Mouse (Mus musculus): ENCODE measurements around the gene Amh. TPM values are rescaled to one million over a fixed set of nuclear protein-coding genes. Genes with fewer than 3 reads are reported as not detected.

Amh gene
- polyA plus RNA-seq (2012; rRNA removed): 1.3 and 2.3 TPM in 2 replicates

DNA sequence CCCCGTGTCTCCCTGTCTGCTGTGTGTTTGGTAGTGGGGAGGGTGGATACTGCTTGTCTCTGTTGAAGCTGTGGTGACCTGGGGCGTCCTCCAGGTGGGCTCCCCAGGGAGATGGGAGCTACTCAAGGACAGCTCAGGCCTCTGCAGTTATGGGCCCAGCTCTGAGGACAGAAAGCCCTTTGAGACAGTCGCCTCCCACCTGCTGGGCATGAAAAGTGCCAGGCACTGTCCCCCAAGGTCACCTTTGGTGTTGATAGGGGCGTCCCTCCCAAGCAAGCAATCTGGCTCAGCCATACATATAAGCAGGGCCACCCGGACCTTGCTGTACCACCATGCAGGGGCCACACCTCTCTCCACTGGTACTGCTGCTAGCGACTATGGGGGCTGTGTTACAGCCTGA is at the start of gene Amh:
Amh (plus strand) TSS at position 328 of the 400 bp plus-strand sequence.
- DNase-seq (ENCODE audit: low read depth in 1 of 2, low spot score in 2 of 2): no peak
- Histone ChIP-seq H3K27me3 (ENCODE audit: control insufficient read depth, insufficient read depth, low read length) (peaks cover 12% of the 10 kb centered on the region), H3K36me3 (ENCODE audit: control insufficient read depth, insufficient read depth, low read length) (peaks cover 33% of the 10 kb centered on the region), H3K4me1 (ENCODE audit: control insufficient read depth, insufficient read depth, insufficient read length) (peaks cover 13% of the 10 kb centered on the region), H3K4me3 (ENCODE audit: extremely low read depth, insufficient read depth, insufficient read length) (no peak within 1 kb of the TSS), H3K27ac (ENCODE audit: insufficient read depth, low read length) (no peak within 1 kb of the TSS)
- 87% methylated on average over 6 of the region's 6 CpGs for WGBS
- TF ChIP-seq CTCF (IDR thresholded peaks at IDR 0.05; ENCODE audit: extremely low read depth, insufficient read depth, insufficient read length, insufficient replicate concordance): no peak
- TF ChIP-seq POLR2A (IDR thresholded peaks at IDR 0.05; ENCODE audit: low read depth, low read length): no peak

DNA sequence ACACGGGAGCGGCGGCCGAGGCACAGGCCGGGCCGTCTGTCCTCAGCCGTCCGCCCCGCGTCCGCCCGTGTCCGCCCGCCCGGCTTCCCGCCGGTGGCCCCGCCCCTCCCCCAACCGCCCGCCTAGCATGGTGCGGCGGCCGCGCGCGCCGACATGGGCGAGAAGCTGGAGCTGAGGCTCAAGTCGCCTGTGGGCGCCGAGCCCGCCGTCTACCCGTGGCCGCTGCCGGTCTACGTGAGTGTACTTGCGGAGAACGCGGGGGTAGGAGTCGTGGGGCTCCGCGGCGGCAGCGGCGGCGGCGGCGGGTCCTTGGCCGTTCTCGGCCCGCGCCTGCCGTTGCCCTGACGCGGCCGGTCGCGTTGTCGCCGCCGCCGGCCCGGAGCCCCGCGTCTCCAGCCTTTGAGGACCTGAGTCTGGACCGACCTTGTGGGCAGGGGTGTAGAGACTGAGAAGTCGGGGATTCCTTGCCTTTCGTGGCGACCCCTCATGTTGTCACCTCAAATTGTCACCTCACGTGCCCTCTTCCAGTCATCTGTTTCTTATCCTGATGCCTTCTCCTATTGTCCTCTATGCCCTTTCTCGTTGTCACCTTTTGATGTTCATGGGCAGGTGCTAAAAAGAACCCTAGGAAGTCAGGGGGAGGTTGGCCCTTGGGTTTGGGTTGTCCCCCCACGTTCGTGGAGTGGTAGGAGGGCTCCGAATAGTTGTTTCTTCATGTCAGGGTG is 49.6 kb upstream of the Amh start:
- Histone ChIP-seq H3K4me3 (ENCODE audit: extremely low read depth, insufficient read depth, insufficient read length) (peak overlapping the region; percentile 87), H3K36me3 (ENCODE audit: control insufficient read depth, insufficient read depth, low read length) (no peaks in the 10 kb centered on the region), H3K27me3 (ENCODE audit: control insufficient read depth, insufficient read depth, low read length) (no peaks in the 10 kb centered on the region), H3K27ac (ENCODE audit: insufficient read depth, low read length) (peak overlapping the region; percentile 62), H3K4me1 (ENCODE audit: control insufficient read depth, insufficient read depth, insufficient read length) (peaks cover 28% of the 10 kb centered on the region; the same call in 1 of the 2 replicates)
- under 1% methylated on average over 72 of the region's 75 CpGs for WGBS
- no peak for DNase-seq (ENCODE audit: low read depth in 1 of 2, low spot score in 2 of 2)
- TF ChIP-seq CTCF (IDR thresholded peaks at IDR 0.05; ENCODE audit: extremely low read depth, insufficient read depth, insufficient read length, insufficient replicate concordance) (no peak), POLR2A (IDR thresholded peaks at IDR 0.05; ENCODE audit: low read depth, low read length) (no peak)

DNA sequence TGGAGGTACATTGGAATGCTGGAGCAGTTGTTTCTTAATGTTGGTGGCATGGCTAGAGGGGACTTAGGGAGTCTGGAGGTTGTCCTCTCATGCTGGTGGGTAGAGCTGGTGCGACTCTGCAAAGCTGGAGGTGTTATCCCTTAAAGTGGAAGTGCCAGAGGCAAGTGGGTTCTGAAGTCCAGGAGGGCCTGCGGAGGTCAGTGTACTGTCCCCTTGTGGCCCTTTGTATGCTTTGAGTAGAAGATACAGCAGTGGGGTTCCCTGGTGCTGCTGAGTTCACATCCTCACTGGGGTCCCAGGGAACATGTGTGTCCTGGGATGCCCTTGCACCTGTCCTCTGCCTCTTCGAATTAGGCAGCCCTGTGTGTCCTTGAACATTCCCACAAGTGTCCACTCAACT is 48.9 kb upstream of the Amh start:
- TF ChIP-seq POLR2A (IDR thresholded peaks at IDR 0.05; ENCODE audit: low read depth, low read length): no peak
- TF ChIP-seq CTCF (IDR thresholded peaks at IDR 0.05; ENCODE audit: extremely low read depth, insufficient read depth, insufficient read length, insufficient replicate concordance): no peak
- H3K36me3 ChIP-seq (ENCODE audit: control insufficient read depth, insufficient read depth, low read length): no peaks in the 10 kb centered on the region
- H3K4me3 ChIP-seq (ENCODE audit: extremely low read depth, insufficient read depth, insufficient read length): peak overlapping the region; percentile 87; the same call in 1 of the 2 replicates
- DNase-seq (ENCODE audit: low read depth in 1 of 2, low spot score in 2 of 2): no peak
- H3K27me3 ChIP-seq (ENCODE audit: control insufficient read depth, insufficient read depth, low read length): no peaks in the 10 kb centered on the region
- 35% methylated on average over 3 of the region's 3 CpGs for WGBS
- peaks cover 27% of the 10 kb centered on the region; the same call in 1 of the 2 replicates for H3K4me1 ChIP-seq (ENCODE audit: control insufficient read depth, insufficient read depth, insufficient read length)
- H3K27ac ChIP-seq (ENCODE audit: insufficient read depth, low read length): no peak overlapping the region

DNA sequence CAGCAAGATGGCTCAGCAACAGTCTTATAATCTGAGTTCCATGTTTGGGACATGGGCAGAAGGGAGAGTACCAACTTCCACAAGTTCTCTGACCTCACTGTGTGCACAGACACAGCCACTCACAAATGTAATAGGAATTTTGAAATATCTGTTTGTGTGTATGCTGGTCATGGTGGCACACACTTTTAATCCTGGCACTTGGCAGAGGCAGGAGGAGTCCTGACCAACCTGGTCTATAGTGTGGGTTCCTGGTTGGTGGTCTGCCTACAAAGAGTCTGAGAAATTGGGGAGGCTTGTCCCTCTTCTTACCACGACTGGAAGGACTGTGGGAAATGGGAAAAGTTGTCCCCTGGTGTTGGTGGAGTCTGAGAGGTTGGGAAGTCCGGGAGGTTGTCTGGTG is 48.5 kb upstream of the Amh start:
- peaks cover 23% of the 10 kb centered on the region; the same call in 1 of the 2 replicates for H3K4me1 ChIP-seq (ENCODE audit: control insufficient read depth, insufficient read depth, insufficient read length)
- no peaks in the 10 kb centered on the region for H3K27me3 ChIP-seq (ENCODE audit: control insufficient read depth, insufficient read depth, low read length)
- no peak overlapping the region for H3K27ac ChIP-seq (ENCODE audit: insufficient read depth, low read length)
- no peak overlapping the region for H3K4me3 ChIP-seq (ENCODE audit: extremely low read depth, insufficient read depth, insufficient read length)
- WGBS: 70% methylated on average over 2 of the region's 2 CpGs
- H3K36me3 ChIP-seq (ENCODE audit: control insufficient read depth, insufficient read depth, low read length): no peaks in the 10 kb centered on the region
- no peak for DNase-seq (ENCODE audit: low read depth in 1 of 2, low spot score in 2 of 2)
- TF ChIP-seq POLR2A (IDR thresholded peaks at IDR 0.05; ENCODE audit: low read depth, low read length): no peak
- no peak for TF ChIP-seq CTCF (IDR thresholded peaks at IDR 0.05; ENCODE audit: extremely low read depth, insufficient read depth, insufficient read length, insufficient replicate concordance)

DNA sequence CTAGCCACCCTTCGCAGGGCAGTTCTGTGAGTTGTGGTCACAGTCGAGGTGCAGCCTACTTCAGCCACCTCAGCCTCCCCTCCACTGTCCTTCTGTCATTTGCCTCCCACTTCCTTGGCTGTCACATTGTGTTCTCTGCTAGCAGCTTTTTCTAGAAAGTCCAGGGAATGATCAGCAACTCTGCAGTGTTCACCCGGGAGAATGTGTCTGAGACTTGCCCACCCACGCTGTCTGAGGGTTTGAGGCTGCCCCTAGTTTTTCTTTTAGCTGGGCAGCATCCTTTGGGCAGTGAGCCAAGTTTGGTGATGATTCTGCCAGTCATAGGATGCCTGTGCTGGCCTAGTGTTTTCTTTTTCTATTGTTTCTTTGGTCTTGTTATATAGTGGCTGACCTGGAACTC is 48.1 kb upstream of the Amh start:
- Histone ChIP-seq H3K4me3 (ENCODE audit: extremely low read depth, insufficient read depth, insufficient read length) (no peak overlapping the region), H3K36me3 (ENCODE audit: control insufficient read depth, insufficient read depth, low read length) (no peaks in the 10 kb centered on the region), H3K4me1 (ENCODE audit: control insufficient read depth, insufficient read depth, insufficient read length) (peaks cover 20% of the 10 kb centered on the region; the same call in 1 of the 2 replicates), H3K27ac (ENCODE audit: insufficient read depth, low read length) (no peak overlapping the region), H3K27me3 (ENCODE audit: control insufficient read depth, insufficient read depth, low read length) (no peaks in the 10 kb centered on the region)
- TF ChIP-seq CTCF (IDR thresholded peaks at IDR 0.05; ENCODE audit: extremely low read depth, insufficient read depth, insufficient read length, insufficient replicate concordance) (no peak), POLR2A (IDR thresholded peaks at IDR 0.05; ENCODE audit: low read depth, low read length) (no peak)
- DNase-seq (ENCODE audit: low read depth in 1 of 2, low spot score in 2 of 2): no peak
- 62% methylated on average over 4 of the region's 4 CpGs for WGBS

DNA sequence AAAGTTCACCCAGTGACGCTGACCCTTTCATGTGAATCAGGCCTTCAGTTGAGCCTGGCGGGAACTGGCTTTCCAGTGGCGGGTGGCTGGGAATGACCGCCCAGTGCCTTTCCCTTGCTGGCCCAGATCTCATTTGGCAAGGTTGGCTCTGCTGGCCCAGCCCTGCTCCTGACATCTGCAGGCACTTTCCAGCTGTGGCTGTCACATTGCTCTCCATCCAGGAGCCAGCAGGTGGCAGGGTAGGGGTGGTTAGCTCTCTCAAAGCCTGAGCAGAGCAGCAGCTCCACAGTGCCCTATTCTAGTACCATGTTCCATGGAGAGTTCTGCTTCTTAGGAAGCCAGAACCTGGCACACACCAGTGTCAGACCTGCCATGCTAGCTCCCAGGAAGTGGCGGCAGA is 47.3 kb upstream of the Amh start:
- no peaks in the 10 kb centered on the region for H3K36me3 ChIP-seq (ENCODE audit: control insufficient read depth, insufficient read depth, low read length)
- H3K27ac ChIP-seq (ENCODE audit: insufficient read depth, low read length): no peak overlapping the region
- TF ChIP-seq CTCF (IDR thresholded peaks at IDR 0.05; ENCODE audit: extremely low read depth, insufficient read depth, insufficient read length, insufficient replicate concordance) (peak; percentile 51; the same call in 1 of the 2 replicates), POLR2A (IDR thresholded peaks at IDR 0.05; ENCODE audit: low read depth, low read length) (no peak)
- H3K27me3 ChIP-seq (ENCODE audit: control insufficient read depth, insufficient read depth, low read length): no peaks in the 10 kb centered on the region
- no peak overlapping the region for H3K4me3 ChIP-seq (ENCODE audit: extremely low read depth, insufficient read depth, insufficient read length)
- WGBS: 56% methylated on average over 5 of the region's 5 CpGs
- peaks cover 17% of the 10 kb centered on the region; the same call in 1 of the 2 replicates for H3K4me1 ChIP-seq (ENCODE audit: control insufficient read depth, insufficient read depth, insufficient read length)
- DNase-seq (ENCODE audit: low read depth in 1 of 2, low spot score in 2 of 2): peak in 1 of 2 experiments; percentile 68

DNA sequence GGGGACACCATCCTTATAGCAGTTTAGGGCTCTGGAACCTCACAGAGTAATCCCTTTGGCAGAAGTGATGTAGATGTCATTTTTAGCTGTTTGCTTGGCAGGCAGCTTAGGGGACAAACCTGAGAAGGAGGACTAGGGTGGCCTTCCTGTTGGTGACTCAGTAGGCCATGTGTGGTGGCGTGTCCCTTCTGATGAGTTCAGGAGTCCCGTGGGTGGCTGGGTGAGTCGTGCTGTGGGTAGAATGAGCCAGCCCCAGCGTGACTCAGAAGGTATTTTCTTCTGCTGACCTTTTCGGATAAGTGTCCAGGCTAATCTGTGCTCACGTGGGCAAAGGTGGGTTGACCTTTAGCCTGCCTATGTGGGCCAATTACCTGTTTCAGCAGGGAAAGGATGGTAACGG is 46.4 kb upstream of the Amh start:
- WGBS: 71% methylated on average over 7 of the region's 7 CpGs
- H3K36me3 ChIP-seq (ENCODE audit: control insufficient read depth, insufficient read depth, low read length): no peaks in the 10 kb centered on the region
- no peak overlapping the region for H3K4me3 ChIP-seq (ENCODE audit: extremely low read depth, insufficient read depth, insufficient read length)
- peaks cover 17% of the 10 kb centered on the region; the same call in 1 of the 2 replicates for H3K4me1 ChIP-seq (ENCODE audit: control insufficient read depth, insufficient read depth, insufficient read length)
- no peaks in the 10 kb centered on the region for H3K27me3 ChIP-seq (ENCODE audit: control insufficient read depth, insufficient read depth, low read length)
- no peak overlapping the region for H3K27ac ChIP-seq (ENCODE audit: insufficient read depth, low read length)
- DNase-seq (ENCODE audit: low read depth in 1 of 2, low spot score in 2 of 2): no peak
- no peak for TF ChIP-seq POLR2A (IDR thresholded peaks at IDR 0.05; ENCODE audit: low read depth, low read length)
- no peak for TF ChIP-seq CTCF (IDR thresholded peaks at IDR 0.05; ENCODE audit: extremely low read depth, insufficient read depth, insufficient read length, insufficient replicate concordance)

Measured in spleen, adult 2 months (tissue).